Mouse (Mus musculus): Measurements from ENCODE around the gene Man1a2. TPM values are rescaled to one million over a fixed set of nuclear protein-coding genes. Genes with fewer than 3 reads are reported as not detected.

Gene Man1a2
- polyA plus RNA-seq, 1 experiment from 2014 or later, result 36.9 TPM

- 54% methylated on average over 3 of the region's 3 CpGs for WGBS
Measured at GRCm38 (mm10) chr3:100535298-100535697, 150.0 kb downstream of the Man1a2 start.

GRCm38 (mm10) chr3:100534394-100534793 is 150.9 kb downstream of the Man1a2 start:
- H3K4me3 ChIP-seq (ENCODE audit: low read depth, low read length), result no peak overlapping the region
- H3K36me3 ChIP-seq (ENCODE audit: control insufficient read depth, insufficient read depth, low read length), result no peaks in the 10 kb centered on the region
- H3K9me3 ChIP-seq (ENCODE audit: control insufficient read depth, low read length), result no peaks in the 10 kb centered on the region
- H3K4me2 ChIP-seq, result no peak overlapping the region
- no peaks in the 10 kb centered on the region for H3K4me1 ChIP-seq (ENCODE audit: control insufficient read depth, insufficient read depth, low read length)
- ATAC-seq (ENCODE audit: low FRiP score), result no peak
- 82% methylated on average over 3 of the region's 3 CpGs for WGBS
- no peak for DNase-seq (ENCODE audit: low spot score, missing footprints)
- no peak overlapping the region for H3K9ac ChIP-seq (ENCODE audit: low read length)
- H3K27me3 ChIP-seq (ENCODE audit: control insufficient read depth, insufficient read depth, low read length), result no peaks in the 10 kb centered on the region
- H3K27ac ChIP-seq (ENCODE audit: low read depth, low read length), result no peak overlapping the region

More at GRCm38 (mm10) chr3:100535298-100535697, 150.0 kb downstream of the Man1a2 start:
- Histone ChIP-seq H3K36me3 (ENCODE audit: control insufficient read depth, insufficient read depth, low read length) (no peaks in the 10 kb centered on the region), H3K4me3 (ENCODE audit: low read depth, low read length) (no peak overlapping the region), H3K9me3 (ENCODE audit: control insufficient read depth, low read length) (no peaks in the 10 kb centered on the region), H3K4me1 (ENCODE audit: control insufficient read depth, insufficient read depth, low read length) (no peaks in the 10 kb centered on the region), H3K27ac (ENCODE audit: low read depth, low read length) (no peak overlapping the region), H3K4me2 (no peak overlapping the region), H3K9ac (ENCODE audit: low read length) (no peak overlapping the region), H3K27me3 (ENCODE audit: control insufficient read depth, insufficient read depth, low read length) (no peaks in the 10 kb centered on the region)
- no peak for ATAC-seq (ENCODE audit: low FRiP score)
- DNase-seq (ENCODE audit: low spot score, missing footprints), result no peak

- H3K27me3 ChIP-seq (ENCODE audit: control insufficient read depth, insufficient read depth, low read length), result no peaks in the 10 kb centered on the region
- DNase-seq (ENCODE audit: low spot score, missing footprints) (no peak), ATAC-seq (ENCODE audit: low FRiP score) (no peak)
- no peaks in the 10 kb centered on the region for H3K4me1 ChIP-seq (ENCODE audit: control insufficient read depth, insufficient read depth, low read length)
- H3K9ac ChIP-seq (ENCODE audit: low read length), result no peak overlapping the region
- no peaks in the 10 kb centered on the region for H3K9me3 ChIP-seq (ENCODE audit: control insufficient read depth, low read length)
- H3K4me3 ChIP-seq (ENCODE audit: low read depth, low read length), result no peak overlapping the region
- H3K27ac ChIP-seq (ENCODE audit: low read depth, low read length), result no peak overlapping the region
- no peak overlapping the region for H3K4me2 ChIP-seq
- no peaks in the 10 kb centered on the region for H3K36me3 ChIP-seq (ENCODE audit: control insufficient read depth, insufficient read depth, low read length)
Measured at GRCm38 (mm10) chr3:100533429-100533828, 151.9 kb downstream of the Man1a2 start.

GRCm38 (mm10) chr3:100530919-100531318 is 154.4 kb downstream of the Man1a2 start:
- 92% methylated on average over 5 of the region's 5 CpGs for WGBS
- no peak overlapping the region for H3K27ac ChIP-seq (ENCODE audit: low read depth, low read length)
- ATAC-seq (ENCODE audit: low FRiP score) (no peak), DNase-seq (ENCODE audit: low spot score, missing footprints) (no peak)
- H3K9me3 ChIP-seq (ENCODE audit: control insufficient read depth, low read length), result no peaks in the 10 kb centered on the region
- H3K36me3 ChIP-seq (ENCODE audit: control insufficient read depth, insufficient read depth, low read length), result no peaks in the 10 kb centered on the region
- H3K4me1 ChIP-seq (ENCODE audit: control insufficient read depth, insufficient read depth, low read length), result no peaks in the 10 kb centered on the region
- no peak overlapping the region for H3K9ac ChIP-seq (ENCODE audit: low read length)
- H3K27me3 ChIP-seq (ENCODE audit: control insufficient read depth, insufficient read depth, low read length), result no peaks in the 10 kb centered on the region
- no peak overlapping the region for H3K4me2 ChIP-seq
- H3K4me3 ChIP-seq (ENCODE audit: low read depth, low read length), result no peak overlapping the region

GRCm38 (mm10) chr3:100530244-100530788 is 155.0 kb downstream of the Man1a2 start:
- no peak overlapping the region for H3K4me3 ChIP-seq (ENCODE audit: low read depth, low read length)
- no peaks in the 10 kb centered on the region for H3K9me3 ChIP-seq (ENCODE audit: control insufficient read depth, low read length)
- H3K36me3 ChIP-seq (ENCODE audit: control insufficient read depth, insufficient read depth, low read length), result no peaks in the 10 kb centered on the region
- DNase-seq (ENCODE audit: low spot score, missing footprints), result no peak
- H3K4me1 ChIP-seq (ENCODE audit: control insufficient read depth, insufficient read depth, low read length), result no peaks in the 10 kb centered on the region
- 89% methylated on average over 7 of the region's 7 CpGs for WGBS
- no peak for ATAC-seq (ENCODE audit: low FRiP score)
- no peak overlapping the region for H3K27ac ChIP-seq (ENCODE audit: low read depth, low read length)
- H3K4me2 ChIP-seq, result no peak overlapping the region
- H3K27me3 ChIP-seq (ENCODE audit: control insufficient read depth, insufficient read depth, low read length), result no peaks in the 10 kb centered on the region
- no peak overlapping the region for H3K9ac ChIP-seq (ENCODE audit: low read length)

GRCm38 (mm10) chr3:100522671-100523070 is 162.6 kb downstream of the Man1a2 start:
- Histone ChIP-seq H3K4me3 (ENCODE audit: low read depth, low read length) (no peak overlapping the region), H3K27me3 (ENCODE audit: control insufficient read depth, insufficient read depth, low read length) (no peaks in the 10 kb centered on the region), H3K9ac (ENCODE audit: low read length) (no peak overlapping the region), H3K4me1 (ENCODE audit: control insufficient read depth, insufficient read depth, low read length) (no peaks in the 10 kb centered on the region), H3K9me3 (ENCODE audit: control insufficient read depth, low read length) (no peaks in the 10 kb centered on the region), H3K27ac (ENCODE audit: low read depth, low read length) (no peak overlapping the region), H3K36me3 (ENCODE audit: control insufficient read depth, insufficient read depth, low read length) (no peaks in the 10 kb centered on the region), H3K4me2 (no peak overlapping the region)
- ATAC-seq (ENCODE audit: low FRiP score) (no peak), DNase-seq (ENCODE audit: low spot score, missing footprints) (no peak)
- WGBS, result 85% methylated on average over 7 of the region's 7 CpGs

- Histone ChIP-seq H3K4me1 (ENCODE audit: control insufficient read depth, insufficient read depth, low read length) (no peaks in the 10 kb centered on the region), H3K27me3 (ENCODE audit: control insufficient read depth, insufficient read depth, low read length) (no peaks in the 10 kb centered on the region), H3K9me3 (ENCODE audit: control insufficient read depth, low read length) (no peaks in the 10 kb centered on the region), H3K27ac (ENCODE audit: low read depth, low read length) (no peak overlapping the region), H3K9ac (ENCODE audit: low read length) (no peak overlapping the region), H3K4me2 (no peak overlapping the region), H3K36me3 (ENCODE audit: control insufficient read depth, insufficient read depth, low read length) (no peaks in the 10 kb centered on the region), H3K4me3 (ENCODE audit: low read depth, low read length) (no peak overlapping the region)
- no peak for ATAC-seq (ENCODE audit: low FRiP score)
- 78% methylated on average over 1 of the region's 1 CpGs for WGBS
- no peak for DNase-seq (ENCODE audit: low spot score, missing footprints)
Measured at GRCm38 (mm10) chr3:100521626-100522025, 163.7 kb downstream of the Man1a2 start.

GRCm38 (mm10) chr3:100515754-100516141 is 169.6 kb downstream of the Man1a2 start:
- Histone ChIP-seq H3K4me2 (no peak overlapping the region), H3K9me3 (ENCODE audit: control insufficient read depth, low read length) (no peaks in the 10 kb centered on the region), H3K4me1 (ENCODE audit: control insufficient read depth, insufficient read depth, low read length) (no peaks in the 10 kb centered on the region), H3K9ac (ENCODE audit: low read length) (no peak overlapping the region), H3K4me3 (ENCODE audit: low read depth, low read length) (no peak overlapping the region), H3K27ac (ENCODE audit: low read depth, low read length) (no peak overlapping the region), H3K36me3 (ENCODE audit: control insufficient read depth, insufficient read depth, low read length) (no peaks in the 10 kb centered on the region), H3K27me3 (ENCODE audit: control insufficient read depth, insufficient read depth, low read length) (no peaks in the 10 kb centered on the region)
- no peak for ATAC-seq (ENCODE audit: low FRiP score)
- no peak for DNase-seq (ENCODE audit: low spot score, missing footprints)
- 88% methylated on average over 5 of the region's 5 CpGs for WGBS

GRCm38 (mm10) chr3:100515093-100515753 is 170.1 kb downstream of the Man1a2 start:
- no peaks in the 10 kb centered on the region for H3K4me1 ChIP-seq (ENCODE audit: control insufficient read depth, insufficient read depth, low read length)
- DNase-seq (ENCODE audit: low spot score, missing footprints) (no peak), ATAC-seq (ENCODE audit: low FRiP score) (no peak)
- no peaks in the 10 kb centered on the region for H3K27me3 ChIP-seq (ENCODE audit: control insufficient read depth, insufficient read depth, low read length)
- no peaks in the 10 kb centered on the region for H3K36me3 ChIP-seq (ENCODE audit: control insufficient read depth, insufficient read depth, low read length)
- H3K4me2 ChIP-seq, result no peak overlapping the region
- H3K4me3 ChIP-seq (ENCODE audit: low read depth, low read length), result no peak overlapping the region
- H3K9ac ChIP-seq (ENCODE audit: low read length), result no peak overlapping the region
- H3K9me3 ChIP-seq (ENCODE audit: control insufficient read depth, low read length), result no peaks in the 10 kb centered on the region
- 74% methylated on average over 8 of the region's 8 CpGs for WGBS
- H3K27ac ChIP-seq (ENCODE audit: low read depth, low read length), result no peak overlapping the region
